ENCODE assay signal across 9 mouse cellular contexts in the genomic region with DNA sequence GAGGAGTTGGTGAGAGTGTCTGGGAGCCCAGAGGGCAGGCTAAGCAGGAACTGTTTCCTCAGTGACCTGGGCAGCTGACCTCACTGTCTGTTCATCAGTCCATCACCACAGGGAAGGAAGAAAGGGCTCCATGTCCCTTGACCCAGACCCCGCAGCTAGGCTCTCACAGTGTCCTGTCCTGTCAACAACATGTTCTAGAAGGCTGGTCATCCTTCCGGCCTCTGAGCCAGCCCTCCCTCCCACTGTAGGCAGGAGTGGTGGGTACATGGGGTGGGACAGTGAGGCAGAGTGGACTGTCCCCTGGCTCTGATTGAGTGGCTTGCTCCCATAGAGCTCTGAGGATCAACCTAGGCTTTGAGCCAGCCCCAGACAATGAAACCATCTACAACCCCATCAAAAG.
DNase-seq lines count a peak whose midpoint lies in the region; ATAC-seq and TF ChIP-seq lines count a peak whose summit lies in the region.
"Had no signal": no experiment of that assay in that cellular context is flagged by ENCODE, and none has a peak within 500 bp of the region (broad histone marks: within the 10 kb centered on the region; RNA-seq: fewer than 3 reads in every experiment).

No protein-coding gene starts in this region.

- H3K9me3 ChIP-seq in megakaryocyte, embryonic 14.5 days = no peaks in the 10 kb centered on the region
- H3K9me3 ChIP-seq in lung, embryonic 16.5 days (ENCODE audit: control insufficient read depth, low read length) = no peaks in the 10 kb centered on the region
- no peaks in the 10 kb centered on the region for H3K9me3 ChIP-seq in stomach, postnatal 0 days (ENCODE audit: control insufficient read depth, low read length)

- 58% methylated on average over 2 of the region's 2 CpGs for WGBS in cerebellum, adult 2 months
- 38% methylated on average over 2 of the region's 2 CpGs for WGBS in lung, embryonic 16.5 days
- WGBS in stomach, postnatal 0 days = 80% methylated on average over 2 of the region's 2 CpGs
- 93% methylated on average over 2 of the region's 2 CpGs for WGBS in thymus, adult 2 months

- DNase-seq in cerebellum, adult 2 months = no peak
- no peak for DNase-seq in cerebellum, postnatal 36 days
- no peak for DNase-seq in stomach, postnatal 0 days (ENCODE audit: low spot score)
- no peak for DNase-seq in thymus, adult 2 months
- DNase-seq: adrenal gland, postnatal 25 days had no signal

- H3K4me1 ChIP-seq in cerebellum, adult 2 months (ENCODE audit: control insufficient read depth, insufficient read depth, low read length) = peaks cover 85% of the 10 kb centered on the region
- H3K4me1 ChIP-seq in megakaryocyte, embryonic 14.5 days = peaks cover 95% of the 10 kb centered on the region
- H3K4me1 ChIP-seq in lung, embryonic 16.5 days (replicated peaks; ENCODE audit: control insufficient read depth, insufficient read depth, low read length) = peaks cover 77% of the 10 kb centered on the region
- peaks cover 39% of the 10 kb centered on the region for H3K4me1 ChIP-seq in stomach, postnatal 0 days (replicated peaks; ENCODE audit: control insufficient read depth, insufficient read depth)
- H3K4me1 ChIP-seq in thymus, adult 2 months (replicated peaks; ENCODE audit: control insufficient read depth, insufficient read depth, low read length) = peaks cover 44% of the 10 kb centered on the region

- peak overlapping the region; percentile 70; the same call in 1 of the 2 replicates for H3K27ac ChIP-seq in cerebellum, adult 2 months (ENCODE audit: insufficient read depth, low read length)
- peak overlapping the region; percentile 84 for H3K27ac ChIP-seq in lung, embryonic 16.5 days (ENCODE audit: low read length)
- peak overlapping the region; percentile 49; the same call in 1 of the 2 replicates for H3K27ac ChIP-seq in stomach, postnatal 0 days (replicated peaks)
- no peak overlapping the region for H3K27ac ChIP-seq in thymus, adult 2 months (ENCODE audit: control insufficient read depth, insufficient read depth, low read length)

- H3K4me2 ChIP-seq in lung, embryonic 16.5 days (ENCODE audit: low read depth, low read length) = no peak overlapping the region
- no peak overlapping the region for H3K4me2 ChIP-seq in stomach, postnatal 0 days (replicated peaks; ENCODE audit: low read depth)

- TF ChIP-seq POLR2A in cerebellum, adult 2 months (IDR thresholded peaks at IDR 0.05; ENCODE audit: borderline replicate concordance, insufficient read depth, low read length) = no peak
- TF ChIP-seq POLR2A in thymus, adult 2 months (IDR thresholded peaks at IDR 0.05; ENCODE audit: control insufficient read depth, extremely low read depth, insufficient read depth, low read length, poor library complexity) = no peak

- ATAC-seq in megakaryocyte, adult 5-6 weeks (ENCODE audit: poor library complexity, severe bottlenecking) = no peak
- ATAC-seq in lung, embryonic 16.5 days (ENCODE audit: low read depth) = peak; percentile 21
- ATAC-seq in stomach, postnatal 0 days (ENCODE audit: low FRiP score, low TSS enrichment) = no peak
- ATAC-seq in cerebellum, adult (ENCODE audit: insufficient number of reproducible peaks, low FRiP score, low TSS enrichment) = no peak

- no peak for TF ChIP-seq EP300 in stomach, postnatal 0 days (optimal IDR thresholded peaks at IDR 0.05)

- H3K27me3 ChIP-seq in cerebellum, adult 2 months (ENCODE audit: control insufficient read depth, insufficient read depth, low read length) = no peaks in the 10 kb centered on the region
- H3K27me3 ChIP-seq in megakaryocyte, embryonic 14.5 days (replicated peaks) = no peaks in the 10 kb centered on the region
- H3K27me3 ChIP-seq in lung, embryonic 16.5 days (ENCODE audit: control insufficient read depth, insufficient read depth, low read depth, low read length) = no peaks in the 10 kb centered on the region
- no peaks in the 10 kb centered on the region for H3K27me3 ChIP-seq in stomach, postnatal 0 days (ENCODE audit: control insufficient read depth, insufficient read depth, low read length)
- no peaks in the 10 kb centered on the region for H3K27me3 ChIP-seq in thymus, adult 2 months (ENCODE audit: control insufficient read depth, insufficient read depth, low read length)

- no peak for TF ChIP-seq CTCF in cerebellum, adult 2 months (IDR thresholded peaks at IDR 0.05; ENCODE audit: borderline replicate concordance, insufficient read depth, low read depth, low read length)
- TF ChIP-seq CTCF in stomach, postnatal 0 days (IDR thresholded peaks at IDR 0.05; ENCODE audit: low read depth) = no peak
- TF ChIP-seq CTCF in thymus, adult 2 months (IDR thresholded peaks at IDR 0.05; ENCODE audit: borderline replicate concordance, control insufficient read depth, extremely low read depth, insufficient read depth, low read length, poor library complexity) = no peak

- H3K4me3 ChIP-seq in cerebellum, adult 2 months (replicated peaks; ENCODE audit: insufficient read depth, low read depth, low read length) = no peak overlapping the region
- H3K4me3 ChIP-seq in megakaryocyte, embryonic 14.5 days (replicated peaks) = peak overlapping the region; percentile 69
- H3K4me3 ChIP-seq in lung, embryonic 16.5 days (ENCODE audit: low read length) = no peak overlapping the region
- H3K4me3 ChIP-seq in stomach, postnatal 0 days (ENCODE audit: low read depth, low read length) = no peak overlapping the region
- H3K4me3 ChIP-seq in thymus, adult 2 months (ENCODE audit: control insufficient read depth, insufficient read depth, low read length) = no peak overlapping the region

- peak overlapping the region; percentile 19; the same call in 1 of the 2 replicates for H3K9ac ChIP-seq in lung, embryonic 16.5 days (ENCODE audit: low read length)
- H3K9ac ChIP-seq in stomach, postnatal 0 days (ENCODE audit: low read length) = no peak overlapping the region

- H3K36me3 ChIP-seq in megakaryocyte, embryonic 14.5 days (replicated peaks; ENCODE audit: low read length) = peaks cover 52% of the 10 kb centered on the region
- no peaks in the 10 kb centered on the region for H3K36me3 ChIP-seq in lung, embryonic 16.5 days (ENCODE audit: control insufficient read depth, insufficient read depth, low read length)
- no peaks in the 10 kb centered on the region for H3K36me3 ChIP-seq in stomach, postnatal 0 days (ENCODE audit: control insufficient read depth, insufficient read depth, low read length)
- H3K36me3 ChIP-seq in thymus, adult 2 months (ENCODE audit: control insufficient read depth, insufficient read depth, low read length) = no peaks in the 10 kb centered on the region
